Mouse (Mus musculus) MN1 (cell line): ENCODE measurements around the gene Rnf40.
"Not testable (repeated sequence)": the region's sequence is repeated elsewhere in the genome, so short reads cannot be mapped to it uniquely, and the experiment has no call there.

Experiments used
- DNase-seq: peaks from one replicate; pipeline ENCODE4 v3.0.0-alpha.2; 2016; ENCODE audit warnings: low spot score

Rnf40 gene

DNA sequence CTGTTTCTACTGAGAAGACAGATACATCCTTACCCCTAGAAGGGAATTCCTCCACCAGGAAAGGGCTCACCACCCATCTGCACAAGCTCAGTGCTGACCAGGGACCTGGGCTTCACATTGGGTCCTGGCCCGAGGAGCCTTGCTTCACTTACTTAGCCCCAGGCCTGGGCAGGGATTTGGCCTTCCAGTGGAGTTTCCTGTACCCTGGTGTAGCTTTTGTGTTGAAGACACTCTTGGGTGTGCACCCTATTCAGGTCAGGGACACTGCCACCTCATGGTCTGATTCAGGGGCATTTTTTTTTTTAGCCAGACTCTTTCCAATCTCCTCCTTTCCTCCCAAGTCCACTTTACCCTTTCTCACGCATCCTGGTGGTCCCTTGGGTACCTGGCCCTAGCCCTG lies 14.3 kb downstream of the Rnf40 start:
- DNase-seq = no peak

DNA sequence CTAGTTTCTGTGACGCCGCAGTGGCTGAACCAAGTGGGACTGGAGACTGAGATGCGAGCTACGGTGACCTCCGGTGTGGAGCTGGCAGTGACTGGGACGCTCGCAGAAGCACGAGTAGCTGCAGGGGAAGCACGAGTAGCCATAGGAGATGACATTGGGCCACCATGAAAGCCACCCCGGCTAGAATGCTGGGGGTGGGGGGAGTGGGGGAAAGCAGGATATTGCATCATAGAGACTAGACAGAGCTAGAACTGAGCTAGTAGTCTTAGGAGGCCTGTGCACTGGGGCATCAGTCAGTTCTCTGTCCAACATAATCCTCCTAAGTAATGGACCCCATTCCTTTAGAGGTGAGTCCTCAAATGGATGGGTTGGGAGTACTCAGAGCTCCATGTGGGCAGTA lies 15.7 kb downstream of the Rnf40 start:
- DNase-seq = no peak

DNA sequence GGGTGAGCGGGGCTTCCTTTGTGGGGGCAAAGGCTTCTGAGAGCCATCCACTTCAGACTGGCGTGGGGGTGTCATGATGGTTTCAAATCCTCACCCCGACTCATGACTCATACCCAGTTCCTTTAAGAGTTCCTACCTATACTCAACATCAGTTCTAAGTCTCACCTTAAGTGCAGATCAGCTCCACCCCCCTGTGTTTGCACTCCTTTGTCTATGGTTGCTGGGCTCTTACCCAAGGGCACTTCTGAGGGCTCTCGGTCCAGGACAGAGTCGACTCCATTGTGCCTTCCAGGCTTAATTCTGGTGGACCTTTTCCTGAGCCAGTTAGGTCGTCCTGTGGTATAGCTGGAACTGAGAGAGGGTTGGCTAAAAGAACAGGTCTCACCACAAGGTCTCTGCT lies 18.6 kb downstream of the Rnf40 start:
- DNase-seq = no peak

DNA sequence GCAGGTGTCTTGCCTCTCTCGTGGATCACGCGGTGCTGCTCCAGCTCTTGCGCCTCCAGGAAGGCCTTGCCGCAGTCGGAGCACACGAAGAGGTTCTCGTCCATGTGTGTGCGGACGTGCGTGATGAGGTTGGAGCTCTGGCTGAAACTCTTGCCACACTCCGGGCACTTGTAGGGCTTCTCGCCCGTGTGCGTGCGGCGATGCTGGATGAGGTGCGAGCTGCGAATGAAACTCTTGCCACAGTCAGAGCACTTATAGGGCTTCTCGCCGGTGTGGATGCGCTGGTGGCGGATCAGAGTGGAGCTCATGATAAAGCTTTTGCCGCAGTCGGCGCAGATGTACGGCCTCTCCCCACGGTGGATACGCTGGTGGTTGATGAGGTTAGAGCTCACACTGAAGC lies 22.4 kb downstream of the Rnf40 start:
- no peak for DNase-seq

DNA sequence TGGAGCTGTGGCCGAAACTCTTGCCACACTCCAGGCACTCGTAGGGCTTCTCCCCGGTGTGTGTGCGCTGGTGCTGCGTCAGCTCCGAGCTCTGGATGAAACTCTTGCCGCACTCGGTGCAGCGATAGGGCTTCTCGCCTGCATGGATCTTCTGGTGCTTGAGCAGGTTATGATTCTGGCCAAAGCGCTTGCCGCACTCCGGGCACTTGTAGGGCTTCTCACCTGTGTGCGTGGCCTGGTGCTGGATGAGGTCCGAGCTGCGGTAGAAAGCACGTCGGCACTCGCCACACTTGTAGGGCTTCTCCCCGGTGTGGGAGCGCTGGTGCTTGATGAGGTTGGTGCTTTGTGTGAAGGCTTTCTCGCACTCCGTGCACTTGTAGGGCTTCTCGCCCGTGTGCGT lies 23.0 kb downstream of the Rnf40 start:
- no peak for DNase-seq

DNA sequence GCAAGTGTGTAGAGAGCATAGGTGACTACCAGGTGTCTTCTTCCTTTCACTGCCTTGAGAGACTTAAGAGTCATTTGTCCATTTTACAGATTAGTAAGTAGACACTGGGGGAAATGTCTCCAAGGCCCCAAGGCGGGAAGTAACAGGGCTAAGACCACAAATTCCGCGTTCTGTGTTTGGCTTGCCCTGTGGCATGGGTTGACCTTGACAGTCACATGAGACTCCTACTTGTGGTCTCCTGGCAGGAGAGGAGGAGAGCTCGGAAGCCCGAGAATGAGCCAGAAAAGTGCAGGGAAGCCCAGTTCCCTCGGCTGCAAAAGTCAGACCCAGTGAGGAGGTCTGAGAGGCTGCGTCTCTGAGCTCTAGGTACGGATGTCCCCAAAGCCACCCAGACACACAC lies 24.9 kb downstream of the Rnf40 start:
- DNase-seq = no peak

DNA sequence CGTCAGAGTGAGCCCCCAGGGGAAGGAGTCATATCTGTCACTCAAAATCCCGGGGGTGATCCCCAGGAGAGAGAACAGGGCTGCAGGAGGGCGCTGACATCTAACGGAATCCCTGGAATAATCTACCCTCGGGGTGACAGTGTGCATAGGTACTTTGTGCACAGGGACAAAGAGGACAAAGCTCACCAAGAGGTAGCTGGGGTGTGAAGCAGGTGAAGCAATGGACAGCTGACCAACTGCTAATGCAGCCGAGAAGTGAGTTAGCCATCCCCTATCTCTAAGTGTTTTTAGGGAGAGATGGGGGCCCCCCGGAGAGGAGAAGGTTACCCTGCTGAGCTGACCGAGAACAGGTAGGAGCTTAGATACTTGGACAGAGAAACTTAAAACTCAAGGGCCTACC lies 25.5 kb downstream of the Rnf40 start:
- DNase-seq = no peak

DNA sequence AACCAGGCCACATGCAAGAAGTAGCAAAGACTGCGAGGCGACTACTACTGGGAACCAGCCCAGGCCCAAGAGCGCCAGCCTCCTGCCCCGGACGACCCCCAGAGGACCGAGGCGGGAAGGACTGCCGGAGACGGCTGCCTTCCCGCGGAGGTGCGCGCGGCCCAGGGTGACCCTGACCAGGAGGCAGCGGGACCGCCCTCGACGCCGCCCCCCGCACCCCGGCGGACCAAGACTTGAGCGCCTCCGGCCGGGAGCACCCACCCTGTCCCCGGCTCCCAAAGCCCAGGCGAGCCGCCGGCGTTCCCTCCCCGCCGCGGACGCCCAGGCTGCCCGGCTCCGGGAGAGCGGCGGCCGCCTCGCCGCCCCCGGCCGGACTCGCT lies 25.9 kb downstream of the Rnf40 start:
- DNase-seq = peak; percentile 77

DNA sequence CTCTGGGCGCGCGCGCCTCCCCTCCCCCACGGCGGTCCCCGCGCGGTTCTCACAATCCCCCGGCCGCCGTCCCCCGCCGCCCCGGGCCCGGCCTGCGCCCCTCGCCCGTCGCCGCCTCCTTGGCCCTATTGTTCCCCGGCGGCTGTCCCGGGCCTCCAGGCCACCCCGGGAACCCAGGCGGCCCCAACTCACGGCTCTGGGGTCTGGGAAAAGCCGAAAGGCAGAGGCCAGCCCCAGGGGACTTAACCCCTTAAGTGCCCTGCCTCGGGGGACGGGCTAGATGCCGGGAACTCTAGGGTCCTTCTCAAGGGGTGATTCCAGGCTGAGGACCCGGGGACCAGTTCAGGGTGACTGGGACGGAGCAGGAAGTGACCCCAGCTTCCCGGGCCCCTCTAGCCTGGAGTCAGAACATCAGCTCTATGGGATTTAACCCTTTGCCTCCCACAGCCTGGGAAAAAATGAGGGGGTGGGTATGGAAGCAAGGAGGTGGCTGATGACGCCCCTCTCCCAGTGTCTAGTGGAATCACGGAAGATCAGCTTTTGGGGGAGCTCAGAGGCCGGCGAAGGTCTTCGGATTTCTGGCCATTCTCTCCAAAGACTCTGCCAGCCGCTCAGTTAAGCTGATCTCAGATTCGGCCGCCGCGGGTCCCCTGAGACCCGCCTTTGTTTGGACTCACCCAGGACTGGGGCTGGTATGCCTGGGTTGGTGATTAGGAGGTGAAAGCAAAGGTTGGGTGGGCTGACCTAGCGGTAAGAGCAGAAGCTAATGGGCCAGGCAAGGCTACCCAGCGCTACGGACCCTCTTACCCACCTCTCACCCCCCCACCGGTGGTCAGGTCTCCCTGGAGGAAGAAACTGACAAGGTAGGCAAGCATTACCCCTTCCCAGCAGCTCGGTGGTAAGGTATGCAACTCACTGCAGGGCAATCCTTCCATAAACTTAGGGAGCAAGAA lies 26.6 kb downstream of the Rnf40 start, which contains the start of gene Zfp629:
TSS of gene Zfp629 (minus strand) at position 907 of the 953 bp plus-strand sequence.
- DNase-seq = peak; percentile 90

DNA sequence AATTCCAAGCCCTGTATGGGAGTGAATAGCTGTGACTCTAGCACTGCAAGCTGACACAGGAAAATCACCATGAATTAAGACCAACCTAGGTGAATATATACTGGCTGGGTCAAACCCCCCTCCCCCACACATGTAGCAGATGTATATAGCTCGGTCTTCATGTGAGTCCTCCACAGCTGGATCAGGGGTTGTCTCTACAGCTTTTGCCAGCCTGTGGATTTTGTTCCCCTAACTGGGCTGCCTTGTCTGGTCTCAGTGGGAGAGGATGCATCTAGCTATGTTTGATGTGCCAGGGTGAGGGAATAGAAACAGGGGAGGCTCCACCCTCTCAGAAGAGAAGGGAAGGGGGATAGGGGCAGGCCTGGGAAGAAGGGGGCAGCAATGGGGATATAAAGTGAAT lies 27.8 kb downstream of the Rnf40 start:
- DNase-seq = no peak

DNA sequence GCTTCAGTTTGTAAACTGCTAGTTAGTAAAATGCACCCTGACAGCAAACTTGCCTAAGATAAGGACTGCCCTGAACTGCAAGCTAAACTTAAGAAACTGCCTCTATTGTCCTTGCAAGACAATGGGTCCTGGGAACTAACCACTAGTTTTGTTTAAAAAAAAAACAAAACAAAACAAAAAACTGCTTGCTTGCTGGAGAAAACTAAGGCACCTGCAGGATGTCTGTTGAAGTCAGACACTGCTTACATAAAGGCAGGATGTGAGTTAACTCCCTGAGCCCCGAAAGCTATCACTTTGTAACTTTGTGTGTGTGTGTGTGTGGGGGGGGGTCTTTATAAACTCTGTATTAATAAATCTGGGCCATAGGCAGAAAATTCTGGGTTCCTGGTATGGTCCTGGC lies 28.3 kb downstream of the Rnf40 start:
- no peak for DNase-seq

DNA sequence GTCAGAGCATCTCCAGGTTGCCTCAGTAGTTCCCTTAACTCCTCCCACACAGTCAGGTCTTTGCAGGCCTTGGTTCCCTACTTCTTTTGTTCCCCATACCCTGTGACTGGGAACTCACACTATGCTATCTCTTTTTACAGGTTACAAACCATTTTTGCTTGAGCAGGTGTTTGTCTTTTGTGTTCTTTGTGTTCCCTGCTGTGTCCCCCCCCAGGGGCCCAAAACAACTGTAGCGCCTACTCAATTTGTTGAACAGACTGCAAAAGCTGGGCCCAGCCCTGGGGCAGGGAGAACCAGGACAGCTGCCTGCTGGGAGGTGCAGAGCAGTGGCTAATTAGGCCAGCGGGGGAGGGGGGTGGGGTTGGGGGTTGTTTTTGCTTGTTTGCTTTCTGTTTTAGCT lies 29.4 kb downstream of the Rnf40 start:
- DNase-seq = no peak

DNA sequence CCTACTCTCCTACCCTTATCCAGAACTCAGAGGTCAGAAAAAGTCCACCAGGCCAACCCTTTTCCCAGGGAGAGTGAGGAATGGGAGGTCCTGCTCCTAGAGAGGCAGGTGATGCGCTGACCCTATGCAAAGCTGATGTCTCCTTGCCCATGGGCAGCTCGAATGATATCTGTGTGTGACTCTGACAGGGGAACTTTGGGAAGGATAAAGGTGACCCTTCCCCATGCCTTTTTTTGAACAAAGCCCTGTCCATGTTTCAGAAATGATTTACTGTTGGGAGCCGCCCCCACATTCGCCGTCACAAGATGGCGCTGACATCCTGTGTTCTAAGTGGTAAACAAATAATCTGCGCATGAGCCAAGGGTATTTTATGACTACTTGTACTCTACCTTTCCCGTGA lies 29.8 kb downstream of the Rnf40 start:
- DNase-seq = not testable (repeated sequence)

DNA sequence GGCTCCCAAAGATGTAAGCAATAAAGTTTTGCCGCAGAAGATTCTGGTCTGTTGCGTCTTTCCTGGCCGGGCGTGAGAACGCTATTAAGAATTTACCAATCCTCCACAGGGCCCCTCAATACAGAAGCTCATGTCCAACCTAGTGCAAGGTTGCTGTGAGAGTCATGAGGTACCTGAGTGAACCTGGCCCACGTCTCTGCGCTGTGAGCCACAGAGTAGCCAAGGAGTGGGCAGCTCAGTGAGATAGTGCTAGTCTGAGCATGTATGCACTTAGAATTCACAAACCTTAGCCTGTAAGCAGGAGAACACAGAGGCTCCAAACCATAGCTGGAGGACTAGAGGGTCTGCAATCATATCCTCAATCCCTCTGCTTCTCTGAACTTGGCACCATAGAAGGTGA lies 37.5 kb downstream of the Rnf40 start:
- DNase-seq = no peak

DNA sequence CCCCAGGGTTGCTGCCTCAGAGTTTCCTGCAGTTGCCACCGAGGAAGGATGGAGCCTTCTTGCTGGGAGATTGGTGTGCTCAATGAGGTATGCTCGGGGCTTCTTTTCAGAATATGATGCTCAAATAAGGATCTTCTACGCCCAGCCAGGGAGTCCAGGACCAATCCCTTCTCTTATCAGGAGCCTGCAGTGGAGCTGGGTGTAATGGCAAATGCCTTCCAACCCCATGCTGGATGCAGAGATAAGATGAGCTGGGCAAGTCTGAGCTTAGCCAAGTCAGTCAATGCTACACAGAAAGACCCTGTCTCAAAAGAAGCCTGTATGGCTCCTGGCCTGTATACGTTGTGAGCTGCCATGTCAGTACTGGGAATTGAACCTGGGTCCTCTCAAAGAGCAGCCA lies 37.9 kb downstream of the Rnf40 start:
- DNase-seq = no peak

DNA sequence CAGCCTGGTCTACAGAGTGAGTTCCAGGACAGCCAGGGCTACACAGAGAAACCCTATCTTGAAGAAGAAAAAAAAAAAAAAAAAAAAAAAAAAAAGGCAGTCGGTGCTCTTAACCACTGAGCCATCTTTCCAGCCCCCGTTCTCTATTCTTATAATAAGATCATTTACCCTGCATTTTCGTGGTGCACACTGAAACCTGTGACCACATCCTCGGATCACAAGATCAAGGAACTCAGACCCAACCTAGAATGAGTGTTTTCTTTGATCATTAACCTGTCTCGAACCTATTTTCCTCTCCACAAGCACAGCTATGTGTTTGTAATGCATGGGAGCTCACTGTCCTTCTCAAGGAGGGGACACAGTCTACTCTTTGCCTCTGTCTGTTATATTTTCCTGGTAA lies 40.1 kb downstream of the Rnf40 start:
- DNase-seq = no peak

DNA sequence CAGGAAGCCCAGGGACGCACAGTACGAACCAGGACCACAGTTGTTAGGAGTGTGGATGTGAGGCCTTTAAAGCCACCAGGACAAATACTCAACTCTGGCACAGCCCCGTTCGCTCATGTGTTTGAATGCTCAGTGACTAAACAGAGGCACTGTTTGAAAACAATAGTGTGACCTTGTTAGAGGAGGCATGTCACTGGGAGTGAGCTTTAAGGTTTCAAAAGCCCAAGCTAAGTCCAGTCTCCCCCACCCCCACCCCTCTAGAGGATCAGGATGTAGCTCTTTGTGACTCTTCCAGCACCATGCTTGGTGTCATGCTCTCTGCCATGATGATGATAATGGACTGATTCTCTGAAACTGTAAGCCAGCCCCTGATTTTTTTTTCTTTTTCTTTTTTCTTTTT lies 42.8 kb downstream of the Rnf40 start:
- DNase-seq = no peak

DNA sequence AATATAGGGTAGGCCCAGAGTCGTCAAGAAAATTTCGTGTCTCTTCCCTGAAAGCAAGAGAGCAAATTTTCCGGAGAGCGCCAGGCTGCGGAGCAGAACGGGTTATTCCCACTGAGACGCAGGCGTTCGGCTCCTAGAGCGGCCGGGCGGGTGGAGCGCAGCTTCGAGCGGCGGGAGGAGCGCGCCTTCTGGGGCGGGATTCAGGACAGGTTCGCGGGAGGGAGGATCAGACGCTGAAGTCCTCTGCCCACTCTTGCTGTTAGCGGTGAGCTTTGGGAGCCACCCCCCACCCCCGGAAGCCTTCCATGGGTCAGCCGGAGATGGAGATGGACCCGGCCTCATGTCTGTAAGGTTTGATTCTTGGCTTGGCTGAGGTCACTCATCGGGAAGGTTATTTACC lies 48.4 kb downstream of the Rnf40 start:
- peak; percentile 87 for DNase-seq

DNA sequence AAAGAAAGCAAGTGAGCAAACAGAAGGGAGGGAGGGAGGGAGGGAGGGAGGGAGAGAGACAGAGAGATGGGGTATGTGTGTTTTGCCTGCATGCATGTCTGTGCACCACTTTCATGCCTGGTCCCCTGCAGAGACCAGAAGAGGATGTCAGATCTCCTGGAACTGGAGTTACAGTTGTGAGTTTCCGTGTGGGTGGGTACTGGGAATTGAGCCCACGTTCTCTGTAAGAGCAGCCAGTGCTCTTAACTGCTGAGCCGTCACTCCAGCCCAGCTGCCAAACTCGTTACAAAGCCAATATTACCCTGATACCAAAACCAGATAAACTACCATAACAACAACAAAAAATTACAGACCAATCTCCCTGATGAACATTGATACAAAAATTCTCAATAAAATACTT lies 52.7 kb downstream of the Rnf40 start:
- DNase-seq = no peak

DNA sequence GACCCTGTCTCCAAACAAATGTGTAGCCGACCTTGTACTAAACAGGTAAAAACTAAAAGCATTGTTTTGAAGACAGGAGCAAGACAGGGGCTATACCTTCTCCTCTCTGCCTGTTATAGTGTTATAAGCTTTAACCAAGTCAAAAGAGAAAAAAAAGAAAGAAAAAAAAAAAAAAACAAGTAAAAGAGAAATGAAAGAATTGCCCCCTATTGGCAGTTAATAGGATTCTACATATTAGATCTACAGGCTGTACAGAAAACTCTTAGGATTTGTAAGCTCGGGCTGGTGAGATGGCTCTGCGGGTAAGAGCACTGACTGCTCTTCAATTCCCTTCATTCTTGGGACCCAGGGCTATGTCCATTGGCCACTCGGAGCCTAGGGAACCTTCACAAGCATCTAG lies 53.7 kb downstream of the Rnf40 start:
- no peak for DNase-seq

DNA sequence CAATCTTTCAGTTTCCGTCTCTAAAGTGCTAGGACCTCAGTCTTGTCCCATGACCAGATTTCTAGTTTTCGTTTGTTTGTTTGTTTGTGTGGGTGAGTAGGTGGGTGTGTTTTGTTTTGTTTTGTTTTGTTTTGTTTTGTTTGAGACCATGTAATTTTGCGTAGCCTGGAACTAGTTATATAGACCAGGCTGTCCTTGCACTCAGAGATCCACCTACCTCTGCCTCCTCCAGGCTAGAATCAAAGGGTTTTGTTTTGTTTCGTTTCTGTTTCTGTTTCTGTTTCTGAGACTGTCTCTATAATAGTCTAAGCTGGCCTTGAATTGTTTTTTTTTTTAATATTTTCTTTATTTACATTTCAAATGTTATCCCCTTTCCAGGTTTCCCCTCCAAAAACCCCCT lies 57.8 kb downstream of the Rnf40 start:
- DNase-seq = no peak

DNA sequence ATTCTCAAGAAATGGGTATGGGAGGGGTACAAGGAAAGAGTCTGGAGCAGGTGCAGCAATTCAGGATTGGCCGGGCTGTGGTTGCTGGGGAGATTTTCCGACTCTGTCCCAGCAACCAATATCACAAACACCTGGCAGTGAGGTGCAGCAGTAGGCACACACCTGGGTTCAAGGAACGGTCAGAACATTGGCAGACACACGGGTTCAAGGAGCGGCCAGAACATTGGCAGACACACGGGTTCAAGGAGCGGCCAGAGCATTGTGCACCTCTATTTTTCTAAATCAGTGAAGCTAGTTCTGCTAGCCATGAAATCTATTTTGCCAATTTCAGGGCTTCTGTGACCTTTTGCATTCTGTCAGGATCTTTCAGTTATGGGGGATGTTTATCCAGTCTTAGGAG lies 59.0 kb downstream of the Rnf40 start:
- not testable (repeated sequence) for DNase-seq

DNA sequence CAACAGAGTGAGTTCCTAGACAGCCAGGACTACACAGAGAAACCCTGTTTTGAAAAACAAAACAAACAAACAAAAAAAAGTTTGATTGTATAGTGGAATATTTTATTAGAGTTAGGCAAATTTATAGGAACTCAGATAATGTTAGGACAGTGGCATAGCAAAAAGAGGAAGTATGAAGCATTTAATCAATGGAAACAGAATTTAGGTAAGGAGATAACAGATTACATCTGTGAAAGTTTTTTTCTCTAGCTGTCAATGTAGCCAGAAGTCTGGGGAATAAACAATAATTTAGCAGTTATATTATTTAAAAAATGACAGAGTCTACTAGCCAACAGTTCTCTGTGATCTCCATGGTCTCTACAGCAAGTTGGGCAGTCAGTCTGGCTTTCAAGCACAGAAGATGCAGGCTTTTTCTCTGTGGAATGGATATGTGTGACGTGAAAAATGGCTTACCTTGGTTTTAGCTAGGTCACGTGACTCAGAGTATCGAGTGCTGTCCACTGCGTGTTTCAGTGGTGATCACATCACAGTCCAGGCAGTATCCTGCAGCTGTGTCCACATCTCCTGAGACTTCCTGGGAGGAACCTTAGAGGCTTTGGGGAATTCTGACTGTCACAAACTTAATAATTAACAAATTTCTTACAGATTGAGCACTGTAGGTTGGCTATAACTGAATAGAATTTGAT lies 60.1 kb downstream of the Rnf40 start:
- DNase-seq = no peak

DNA sequence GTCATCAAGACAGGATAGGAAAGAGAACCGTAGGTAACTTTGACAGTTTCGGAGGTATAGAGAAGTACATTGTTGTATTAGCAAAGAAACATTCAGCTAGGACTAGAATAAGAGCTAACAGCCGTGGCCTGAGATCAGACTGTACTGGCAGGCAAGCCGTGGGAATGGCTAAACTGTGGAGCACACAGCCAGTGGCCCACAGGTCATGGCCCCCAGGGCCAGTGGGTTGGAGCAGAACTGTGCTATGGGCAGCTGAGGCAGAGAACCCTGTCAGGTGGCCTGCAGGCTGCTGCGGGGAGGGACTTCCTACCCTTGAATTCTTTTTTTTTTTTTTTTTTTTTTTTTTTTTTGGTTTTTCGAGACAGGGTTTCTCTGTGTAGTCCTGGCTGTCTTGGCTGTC lies 60.6 kb downstream of the Rnf40 start:
- no peak for DNase-seq
